Mouse (Mus musculus) CH12.LX (cell line): ENCODE measurements around the gene 2310061I04Rik.

ENCODE experiments used
- CHD2 ChIP-seq: IDR thresholded peaks from 2 replicates; pipeline ENCODE4 v1.6.1; 2011; ENCODE audit warnings: low read length, improper control_type of control experiment
- HCFC1 ChIP-seq: IDR thresholded peaks from 2 replicates; pipeline ENCODE4 v1.6.1; 2012; ENCODE audit warnings: low read depth, mild to moderate bottlenecking, inconsistent platforms, low read length, improper control_type of control experiment
- MEF2A ChIP-seq: IDR thresholded peaks from 2 replicates; pipeline ENCODE4 v1.6.1; 2014; ENCODE audit warnings: low read depth, mild to moderate bottlenecking, inconsistent platforms, low read length, improper control_type of control experiment, borderline replicate concordance
- PAX5 ChIP-seq: IDR thresholded peaks from 2 replicates; pipeline ENCODE4 v1.6.1; 2012; ENCODE audit warnings: low read length, inconsistent platforms, mixed read lengths
- POLR2A ChIP-seq: IDR thresholded peaks from 2 replicates; pipeline ENCODE4 v1.6.1; 2011; ENCODE audit warnings: low read depth, mild to moderate bottlenecking, improper control_type of control experiment, low read length
- RCOR1 ChIP-seq: conservative IDR thresholded peaks from 2 replicates; pipeline ENCODE4 v1.6.1; 2012; ENCODE audit warnings: low read depth, mild to moderate bottlenecking, inconsistent platforms, low read length, improper control_type of control experiment
- SMC3 ChIP-seq: IDR thresholded peaks from 2 replicates; pipeline ENCODE4 v1.6.1; 2011; ENCODE audit warnings: low read depth, low read length, improper control_type of control experiment
- UBTF ChIP-seq: IDR thresholded peaks from 2 replicates; pipeline ENCODE4 v1.6.1; 2012; ENCODE audit warnings: low read depth, mild to moderate bottlenecking, inconsistent platforms, low read length, improper control_type of control experiment, moderate library complexity

GRCm38 (mm10) chr17:35870151-35870883 lies 26.9 kb downstream of the 2310061I04Rik start:
- TF ChIP-seq CHD2 (peak; percentile 93), SMC3 (no peak), PAX5 (no peak), POLR2A (peak; percentile 52), RCOR1 (no peak), MEF2A (0 out of 2 replicates have a peak, but pooled peaks have one; percentile 49), UBTF (no peak), HCFC1 (peak; percentile 80)
